Mouse (Mus musculus) right cerebral cortex, postnatal 25 days (tissue): ENCODE results near the gene Olfr554.
"Not testable (repeated sequence)": the region's sequence is repeated elsewhere in the genome, so short reads cannot be mapped to it uniquely, and the experiment has no call there.

ENCODE experiments used
- DNase-seq: peaks from one replicate; pipeline ENCODE4 v3.0.0; 2022

The Olfr554 gene

DNA sequence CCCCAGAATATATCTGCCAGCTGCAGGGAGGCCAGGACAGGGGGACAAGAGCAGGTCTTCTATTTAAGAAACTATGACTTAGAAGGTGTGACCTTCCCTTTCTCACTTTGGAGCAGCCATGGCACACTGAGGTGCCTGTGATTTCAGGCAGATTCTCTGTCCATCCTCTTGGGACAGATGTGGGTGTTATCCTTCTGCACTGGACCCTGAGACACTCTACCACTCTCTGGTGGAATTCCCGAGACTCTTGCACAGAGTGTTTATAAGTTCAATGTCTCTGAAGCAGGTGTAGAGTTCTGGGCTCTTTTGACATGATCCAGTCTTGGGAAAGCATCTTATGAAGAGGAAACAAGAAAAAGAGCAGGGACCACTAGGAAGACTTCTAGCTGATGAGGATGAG lies at the start of gene Olfr554:
Gene Olfr554, plus strand, starts transcription at position 301 of the 400 bp plus-strand sequence.
- no peak for DNase-seq

DNA sequence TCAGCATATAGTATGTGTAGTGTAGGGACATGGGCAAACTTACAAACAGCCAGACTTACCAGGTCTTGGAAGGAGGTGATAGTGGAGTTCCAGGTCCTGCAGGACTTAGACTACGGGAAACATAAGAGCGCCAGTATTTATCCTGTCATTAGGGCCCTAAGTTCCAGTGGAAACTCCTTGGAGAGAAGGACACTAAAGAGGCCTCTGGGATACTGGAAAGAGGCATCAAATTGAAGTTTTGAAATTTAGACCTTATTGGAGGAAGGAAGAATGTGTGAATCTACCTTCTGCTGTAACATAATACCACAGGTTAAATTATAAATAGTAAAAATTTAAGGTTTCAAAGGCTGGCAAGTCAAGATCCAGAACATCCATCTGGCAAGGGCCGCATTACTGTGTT lies 46.4 kb upstream of the Olfr554 start, which contains the start of gene Olfr551:
Gene Olfr551, minus strand, starts transcription at position 101 of the 400 bp plus-strand sequence.
- DNase-seq, result no peak

DNA sequence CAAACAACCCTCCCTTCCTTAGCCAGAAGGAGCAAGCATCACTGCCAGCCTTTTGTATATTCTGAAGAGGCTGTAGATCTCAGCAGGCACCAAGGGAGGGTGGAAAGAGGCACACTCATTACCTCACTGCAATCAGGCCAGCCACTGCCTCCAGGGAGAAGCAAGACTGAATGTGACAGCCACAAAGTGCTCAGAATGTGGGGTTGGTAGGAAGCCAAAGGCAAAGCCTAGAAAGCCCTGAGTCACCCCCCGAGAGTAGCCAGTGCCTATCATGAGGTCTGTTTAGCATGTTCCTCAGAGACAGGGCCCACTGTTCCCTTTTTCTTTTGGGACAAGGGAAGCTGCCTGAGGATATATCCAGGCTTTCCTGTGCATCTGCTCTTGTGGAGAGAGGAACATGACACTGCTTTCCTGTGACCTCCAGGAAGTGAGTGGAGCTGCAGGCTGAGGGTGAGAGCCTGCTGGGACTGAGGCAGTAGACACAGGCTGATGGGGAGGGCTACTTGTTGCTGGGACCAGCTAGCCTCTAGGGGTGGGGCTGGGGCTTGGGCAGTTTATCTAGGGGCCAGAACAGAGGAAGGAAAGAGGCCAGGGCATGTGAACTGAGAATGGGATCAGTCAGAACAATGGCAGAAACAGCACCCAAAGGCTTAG lies 40.7 kb upstream of the Olfr554 start, which contains the start of gene Olfr552:
Gene Olfr552, plus strand, starts transcription at position 393 of the 654 bp plus-strand sequence.
- DNase-seq, result no peak

DNA sequence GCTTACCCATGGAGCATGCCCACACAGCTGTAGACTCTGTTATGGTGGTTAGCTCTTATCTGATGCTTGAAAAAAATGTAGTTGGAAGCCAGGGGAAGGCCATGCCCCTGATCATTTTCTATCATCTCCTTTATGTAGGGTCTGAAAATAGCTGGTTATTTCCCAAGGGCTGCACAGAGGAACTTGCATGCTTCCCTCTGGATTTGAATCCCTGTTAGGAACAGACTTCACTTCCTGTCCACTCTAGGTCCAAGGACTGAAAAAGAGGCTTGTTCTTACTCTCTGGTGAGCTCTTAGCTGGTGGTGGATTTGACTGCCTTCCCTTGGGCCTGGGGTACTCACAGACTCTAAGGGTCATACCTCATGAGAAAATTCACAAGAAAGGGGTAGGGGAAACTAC lies 20.1 kb upstream of the Olfr554 start, which contains the start of gene Olfr553:
Gene Olfr553, minus strand, starts transcription at position 101 of the 400 bp plus-strand sequence.
- DNase-seq, result no peak

DNA sequence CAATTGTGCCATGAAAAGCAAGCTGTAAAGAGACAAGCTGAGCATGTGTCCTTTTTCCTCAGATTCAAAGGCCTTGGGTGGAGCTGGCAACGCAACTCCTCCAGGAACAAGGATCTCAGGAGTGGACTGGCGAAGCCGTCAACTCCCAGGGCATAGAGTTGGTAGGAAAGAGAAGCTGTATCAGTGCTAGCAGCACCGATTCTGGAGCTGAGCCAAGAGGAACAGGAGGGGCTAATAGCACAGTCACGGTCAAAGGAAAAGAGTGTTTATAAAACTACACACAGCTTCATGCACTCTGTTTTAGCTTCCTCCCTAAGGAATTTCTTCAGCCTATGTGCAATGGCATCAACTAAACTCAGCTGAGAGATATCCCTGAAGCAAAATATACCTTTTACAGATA lies 18.6 kb upstream of the Olfr554 start:
- DNase-seq, result no peak

DNA sequence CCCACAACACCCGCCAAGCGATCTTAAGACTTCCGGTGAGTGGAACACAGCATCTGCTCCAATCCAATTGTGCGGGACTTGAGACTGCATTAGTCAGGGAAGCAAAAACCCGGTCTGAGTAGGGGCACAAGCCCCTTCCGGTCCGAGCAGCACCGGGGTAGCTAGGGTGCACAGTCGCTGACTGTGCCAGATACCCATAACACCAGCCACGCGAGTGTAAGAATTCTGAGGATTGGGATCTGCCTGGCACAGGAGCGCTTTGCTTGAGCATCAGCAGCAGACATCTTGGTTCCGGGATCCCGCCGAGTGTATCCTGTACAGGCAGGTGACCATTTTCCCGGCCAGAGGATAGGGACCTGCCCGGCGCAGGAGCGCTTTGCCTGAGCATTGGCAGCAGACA lies 17.9 kb upstream of the Olfr554 start:
- DNase-seq, result not testable (repeated sequence)

DNA sequence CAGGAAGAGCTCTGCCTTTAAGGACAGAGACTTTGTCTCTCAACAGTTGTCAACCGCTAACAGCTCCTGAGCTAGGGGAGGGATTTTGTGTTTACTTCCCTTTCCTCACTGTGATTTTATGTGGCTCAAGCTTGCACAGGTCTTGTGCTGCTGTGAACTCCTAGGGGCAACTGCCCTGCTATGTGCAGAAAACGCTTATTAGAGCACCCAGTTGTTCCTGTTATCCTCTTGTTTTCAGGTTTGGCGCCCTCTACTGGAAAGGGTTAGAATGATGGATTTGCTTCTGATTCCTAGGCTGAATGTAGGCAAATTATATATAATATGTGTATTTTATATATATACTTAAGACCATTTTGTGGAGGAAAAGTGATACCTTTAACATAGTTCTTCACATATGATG lies 1.6 kb upstream of the Olfr554 start:
- DNase-seq, result no peak

DNA sequence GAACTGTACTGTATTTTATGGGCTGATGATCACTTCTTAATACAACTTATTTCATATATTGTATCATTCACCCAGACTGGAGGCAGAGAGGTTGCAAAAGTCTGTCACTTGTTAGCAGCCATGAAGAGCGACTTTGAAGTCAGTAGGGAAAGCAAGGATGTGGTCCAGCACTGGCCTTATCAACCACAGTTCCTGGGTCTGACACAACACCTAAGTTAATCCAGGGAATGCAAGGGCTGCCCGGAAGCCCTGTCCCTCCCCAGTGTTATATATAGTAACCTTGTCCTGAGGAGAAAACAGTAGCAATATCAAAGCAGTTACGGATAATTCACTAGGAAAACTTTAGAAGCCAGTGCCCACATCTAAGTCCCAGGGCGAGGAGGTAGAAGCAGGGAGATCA lies 6.7 kb downstream of the Olfr554 start:
- not testable (repeated sequence) for DNase-seq

DNA sequence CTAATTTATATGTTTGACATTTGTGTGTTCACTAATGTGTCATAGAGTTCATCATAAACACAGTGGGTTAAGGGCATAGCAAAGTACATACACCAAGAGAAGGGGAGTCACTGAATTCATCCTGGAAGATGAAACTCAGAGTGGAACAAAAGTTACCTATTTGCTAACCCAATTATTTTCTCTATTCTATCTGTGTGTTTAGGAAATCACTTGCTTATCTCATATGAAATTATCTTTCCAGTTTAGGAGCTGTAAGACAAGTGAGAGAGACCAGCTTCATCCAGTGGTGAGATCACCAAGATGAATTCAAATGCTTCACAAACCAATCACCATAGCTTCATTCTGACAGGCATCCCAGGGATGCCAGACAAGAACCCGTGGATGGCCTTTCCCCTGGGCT lies 20.3 kb downstream of the Olfr554 start, which contains the start of gene Olfr555:
Gene Olfr555, plus strand, starts transcription at position 301 of the 400 bp plus-strand sequence.
- DNase-seq, result no peak

DNA sequence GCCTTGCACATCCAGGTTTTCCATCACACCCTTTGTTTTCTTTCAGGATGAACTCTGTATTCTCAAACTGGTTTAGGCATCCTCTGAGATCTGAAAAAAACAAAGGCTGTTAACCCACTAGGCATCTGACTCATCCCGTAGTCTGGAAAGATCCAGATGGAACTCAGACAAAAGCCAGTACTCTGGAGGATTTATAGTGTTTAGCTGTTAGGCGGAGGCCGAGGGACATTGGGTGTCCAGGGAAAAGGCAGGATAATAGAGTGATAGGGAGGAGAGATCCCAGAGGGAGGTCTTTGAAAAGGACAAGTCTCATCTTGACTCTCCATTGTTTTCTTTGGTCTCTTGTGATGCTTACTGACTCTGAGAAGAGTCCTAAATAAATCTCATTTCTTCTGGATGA lies 26.4 kb downstream of the Olfr554 start, which contains the start of gene Olfr556:
Gene Olfr556, plus strand, starts transcription at position 301 of the 400 bp plus-strand sequence.
- DNase-seq, result no peak

DNA sequence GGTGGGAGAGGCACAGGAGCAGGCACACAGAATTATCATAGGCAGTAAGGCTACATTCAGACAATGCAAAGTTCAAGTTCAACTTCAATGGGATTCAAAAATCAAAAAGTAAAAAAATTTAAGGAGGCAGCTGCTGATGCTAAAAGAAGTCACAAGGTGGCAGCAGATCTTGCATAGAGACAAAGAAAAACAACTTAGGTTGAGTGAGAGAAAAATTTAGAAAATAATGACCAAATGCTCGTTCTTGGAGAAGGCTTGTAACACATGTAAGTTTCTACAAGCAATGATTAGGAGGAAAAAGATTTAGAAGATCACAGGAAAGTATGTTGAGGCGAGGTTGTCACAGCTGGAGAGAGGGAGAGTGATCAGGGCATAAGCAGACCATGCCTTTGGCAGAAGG lies 27.1 kb downstream of the Olfr554 start:
- DNase-seq, result no peak

DNA sequence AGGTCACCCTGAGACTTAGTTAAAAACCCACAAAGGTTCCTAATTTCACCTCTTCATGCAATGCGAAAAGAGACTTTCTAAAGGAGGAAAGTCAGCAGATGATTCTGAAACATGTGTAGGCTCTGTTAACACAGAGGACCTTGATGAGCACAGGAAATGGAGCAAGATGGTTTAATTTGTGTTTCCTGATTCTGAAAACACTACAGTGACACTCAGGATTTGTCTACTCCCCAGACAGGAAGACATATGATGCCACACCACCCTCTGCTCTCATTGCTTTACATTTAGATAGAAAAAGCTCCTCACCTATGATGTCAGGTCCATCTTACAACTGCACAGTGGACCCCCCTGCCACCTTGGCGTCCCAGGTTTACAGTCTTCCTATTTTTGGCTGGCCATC lies 38.0 kb downstream of the Olfr554 start:
- no peak for DNase-seq

DNA sequence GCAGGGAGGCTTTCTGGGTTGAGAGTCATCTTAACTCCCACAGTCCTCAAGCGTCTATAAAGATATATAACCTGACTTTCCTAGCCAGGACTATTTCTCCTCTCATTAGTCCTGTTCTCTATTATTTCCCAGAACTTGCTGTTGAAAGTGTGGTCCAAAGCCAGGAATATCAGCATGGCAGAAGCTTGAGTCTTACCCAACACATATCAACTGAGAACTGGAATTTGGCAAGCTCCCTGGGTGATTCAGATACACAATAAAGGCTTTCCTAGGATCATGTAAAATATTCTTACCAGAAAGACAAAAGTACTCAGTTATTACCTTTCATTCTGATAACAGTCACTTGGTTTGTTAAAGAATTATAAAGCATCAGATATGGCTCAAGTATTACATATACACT lies 43.7 kb downstream of the Olfr554 start:
- no peak for DNase-seq

DNA sequence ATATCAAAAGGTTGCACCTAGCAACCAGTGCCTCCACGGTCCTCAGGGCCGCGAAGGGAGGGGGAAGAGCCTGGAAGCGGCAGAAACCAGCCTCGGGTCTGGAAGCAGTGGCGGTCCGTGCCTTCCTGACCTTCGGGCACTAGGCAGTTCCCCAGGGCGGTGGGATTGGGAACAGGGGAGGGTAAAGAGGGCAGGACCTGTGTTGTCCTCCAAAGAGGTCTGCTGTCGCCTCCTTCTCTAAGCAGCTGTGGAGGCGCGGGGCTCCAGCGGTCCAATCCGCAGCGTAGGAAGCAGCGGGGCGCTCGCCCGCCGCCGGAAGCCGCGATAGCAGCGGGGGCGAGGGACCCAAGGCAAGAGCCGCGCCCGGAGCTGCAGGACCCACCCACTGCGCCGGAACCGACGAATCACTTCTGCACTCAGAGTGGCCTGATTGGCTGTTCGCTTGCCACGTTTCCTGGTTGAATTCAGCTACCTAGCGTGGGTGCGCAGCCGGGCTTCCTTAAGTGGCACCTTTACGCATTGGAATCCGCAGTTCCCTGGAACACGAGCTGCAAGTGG lies 48.8 kb downstream of the Olfr554 start, which contains the start of gene Trim68:
Gene Trim68, minus strand, starts transcription at position 384 of the 558 bp plus-strand sequence.
- peak; percentile 89 for DNase-seq
